Mouse (Mus musculus) hindbrain, embryonic 11.5 days (tissue): ENCODE measurements around the gene Herc3. TPM values are rescaled to one million over a fixed set of nuclear protein-coding genes. Genes with fewer than 3 reads are reported as not detected.
"Not testable (repeated sequence)": the region's sequence is repeated elsewhere in the genome, so short reads cannot be mapped to it uniquely, and the experiment has no call there.

Experiments used
- ATAC-seq: fragments of 200-750 bp; cut with Nextera tagmentation; 2 replicates; pipeline ENCODE4 v1.8.0; 2017; ENCODE audit warnings: mild to moderate bottlenecking, moderate TSS enrichment, moderate library complexity; ENCODE audit not compliant: low FRiP score
- DNase-seq: peaks from one replicate; pipeline ENCODE4 v3.0.0-alpha.2; 2015; ENCODE audit warnings: low spot score
- H3K27ac ChIP-seq: fragments of 300-500 bp; sonication (generic); 2 replicates; pipeline ENCODE4 v1.5.1; 2014; ENCODE audit warnings: mild to moderate bottlenecking, low read depth, low read length
- H3K27me3 ChIP-seq: fragments of 300-500 bp; sonication (generic); 2 replicates; pipeline ENCODE4 v1.6.1; 2014; ENCODE audit warnings: mild to moderate bottlenecking, low read length, moderate library complexity, mixed read lengths; ENCODE audit not compliant: control insufficient read depth, insufficient read depth
- H3K36me3 ChIP-seq: fragments of 300-500 bp; sonication (generic); 2 replicates; pipeline ENCODE4 v1.6.1; 2014; ENCODE audit warnings: mild to moderate bottlenecking, low read length, moderate library complexity, mixed read lengths; ENCODE audit not compliant: control insufficient read depth, insufficient read depth
- H3K4me1 ChIP-seq: fragments of 300-500 bp; sonication (generic); replicated peaks from 2 replicates; pipeline ENCODE4 v1.6.1; 2014; ENCODE audit warnings: low read length, mixed read lengths; ENCODE audit not compliant: control insufficient read depth, insufficient read depth
- H3K4me2 ChIP-seq: fragments of 300-500 bp; sonication (generic); replicated peaks from 2 replicates; pipeline ENCODE4 v1.6.1; 2014; ENCODE audit warnings: mild to moderate bottlenecking, low read depth, low read length
- H3K4me3 ChIP-seq: fragments of 300-500 bp; sonication (generic); 2 replicates; pipeline ENCODE4 v1.5.1; 2014; ENCODE audit warnings: low read depth, low read length
- H3K9ac ChIP-seq: fragments of 300-500 bp; sonication (generic); 2 replicates; pipeline ENCODE4 v1.6.1; 2014; ENCODE audit warnings: low read depth, low read length
- H3K9me3 ChIP-seq: fragments of 300-500 bp; sonication (generic); 2 replicates; pipeline ENCODE4 v1.6.1; 2016; ENCODE audit warnings: low read length; ENCODE audit not compliant: control insufficient read depth
- WGBS: fragments of 180-500 bp; shearing (Covaris S2); extraction: QIAGEN DNeasy Blood & Tissue Kit; methylation state at CpG from one replicate; pipeline ENCODE4 v1.1.7; 2014; 5-methylcytosine and 5-hydroxymethylcytosine counted together
- polyA plus RNA-seq: library from polyadenylated mRNA; unstranded; fragments of >200 nt; fragmentation: Nextera tagmentation; extraction: Ambion mirVana; gene quantifications from 2 replicates; pipeline ENCODE4 v1.2.1, GENCODE M21; 2014

Gene Herc3
- polyA plus RNA-seq, result 5.6 and 9.7 TPM in 2 replicates

DNA sequence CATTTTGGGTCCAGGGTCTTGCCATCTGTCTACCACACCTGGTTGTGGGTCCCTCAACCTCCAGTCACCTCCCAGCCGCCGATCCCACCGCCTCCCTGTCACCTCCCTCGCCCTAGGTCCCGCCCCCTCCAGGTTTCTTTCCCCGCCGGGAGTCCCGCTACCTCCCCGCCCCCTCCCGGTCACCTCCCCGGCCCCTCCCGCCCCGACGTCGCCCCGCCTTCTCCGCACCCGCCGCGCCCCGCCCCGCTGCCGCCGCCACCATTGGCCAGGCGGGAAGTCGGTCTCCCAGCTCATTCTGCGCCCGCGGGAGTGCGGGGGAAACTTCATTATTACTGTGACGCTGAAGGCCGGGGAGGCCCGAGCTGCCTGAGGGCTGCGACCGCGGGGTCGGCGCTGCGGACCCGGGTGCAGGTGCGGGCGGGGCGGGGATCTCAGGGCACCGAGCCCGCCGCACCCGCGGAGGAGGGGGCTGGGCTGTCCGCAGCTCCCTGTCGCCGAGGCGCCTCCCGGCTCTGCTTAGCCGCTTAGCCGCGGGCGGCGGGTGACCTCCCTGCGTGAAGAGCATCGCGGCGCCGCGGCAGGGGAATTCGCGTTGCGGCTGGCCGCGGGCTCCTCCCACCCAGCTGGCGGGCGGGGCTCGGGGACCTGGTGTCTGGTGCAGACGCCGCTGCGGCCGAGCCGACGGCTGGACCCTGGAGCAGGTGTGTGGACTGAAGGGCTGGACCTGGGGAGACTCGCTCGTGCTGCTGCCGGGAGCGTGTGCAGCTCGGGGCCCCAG lies at the start of gene Herc3:
TSS of gene Herc3 (plus strand) at position 234 of the 778 bp plus-strand sequence.
- WGBS, result under 1% methylated on average over 62 of the region's 83 CpGs
- H3K9ac ChIP-seq, result peak within 1 kb of the TSS; percentile 71

DNA sequence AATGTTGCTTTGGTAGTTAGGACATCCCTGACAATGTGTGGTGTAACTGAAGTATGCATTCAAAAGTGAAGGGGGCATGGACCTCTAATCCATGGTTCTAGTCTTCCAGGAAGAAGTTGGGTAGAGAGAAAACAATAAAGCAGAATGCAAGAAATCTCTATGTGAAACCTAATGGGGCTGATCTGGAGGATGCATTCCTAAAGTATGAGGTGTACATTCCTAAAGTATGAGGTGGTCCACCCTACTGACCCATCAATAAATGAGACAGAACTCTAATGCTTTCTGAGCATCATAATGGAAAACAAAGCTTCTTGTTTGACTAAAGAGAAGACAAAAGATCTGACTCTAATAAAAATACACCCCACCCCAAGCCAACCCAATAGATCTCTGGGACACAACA lies 29.9 kb upstream of the Herc3 start:
- DNase-seq, result no peak
- no peak overlapping the region for H3K4me3 ChIP-seq
- ATAC-seq, result no peak
- H3K9ac ChIP-seq, result no peak overlapping the region
- no peak overlapping the region for H3K27ac ChIP-seq
- H3K9me3 ChIP-seq, result no peaks in the 10 kb centered on the region
- H3K27me3 ChIP-seq, result no peaks in the 10 kb centered on the region
- H3K36me3 ChIP-seq, result no peaks in the 10 kb centered on the region
- no peaks in the 10 kb centered on the region for H3K4me1 ChIP-seq
- no peak overlapping the region for H3K4me2 ChIP-seq

More for the DNA sequence above, at the start of gene Herc3:
- Histone ChIP-seq H3K4me1 (no peaks in the 10 kb centered on the region), H3K9me3 (no peaks in the 10 kb centered on the region), H3K4me3 (peak within 1 kb of the TSS; percentile 72), H3K4me2 (peak within 1 kb of the TSS; percentile 83), H3K36me3 (no peaks in the 10 kb centered on the region), H3K27ac (peak within 1 kb of the TSS; percentile 78), H3K27me3 (no peaks in the 10 kb centered on the region)
- DNase-seq (peak; percentile 82), ATAC-seq (peak; percentile 91)

DNA sequence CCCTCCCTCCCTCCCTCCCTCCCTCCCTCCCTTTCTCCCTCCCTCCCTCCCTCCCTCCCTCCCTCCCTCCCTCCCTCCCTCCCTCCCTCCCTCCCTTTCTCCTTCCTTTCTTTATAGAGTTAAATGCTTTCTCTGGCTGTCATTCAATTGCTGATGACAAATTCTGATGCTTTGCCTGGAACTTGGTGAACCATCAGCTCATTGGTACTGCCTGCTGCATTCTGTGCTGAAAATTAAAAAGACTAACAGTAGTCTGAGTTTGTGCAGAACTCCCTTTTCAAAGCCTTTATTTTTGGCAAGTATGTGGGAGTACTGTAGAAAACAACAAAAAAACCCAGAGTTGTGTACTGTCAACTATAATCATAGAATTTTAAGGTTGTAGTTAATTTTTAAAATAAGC lies 16.9 kb upstream of the Herc3 start:
- H3K27ac ChIP-seq, result no peak overlapping the region
- H3K4me3 ChIP-seq, result no peak overlapping the region
- H3K27me3 ChIP-seq, result no peaks in the 10 kb centered on the region
- H3K9me3 ChIP-seq, result no peaks in the 10 kb centered on the region
- no peak overlapping the region for H3K9ac ChIP-seq
- H3K4me1 ChIP-seq, result no peaks in the 10 kb centered on the region
- no peak overlapping the region for H3K4me2 ChIP-seq
- no peak for ATAC-seq
- no peak for DNase-seq
- H3K36me3 ChIP-seq, result no peaks in the 10 kb centered on the region

DNA sequence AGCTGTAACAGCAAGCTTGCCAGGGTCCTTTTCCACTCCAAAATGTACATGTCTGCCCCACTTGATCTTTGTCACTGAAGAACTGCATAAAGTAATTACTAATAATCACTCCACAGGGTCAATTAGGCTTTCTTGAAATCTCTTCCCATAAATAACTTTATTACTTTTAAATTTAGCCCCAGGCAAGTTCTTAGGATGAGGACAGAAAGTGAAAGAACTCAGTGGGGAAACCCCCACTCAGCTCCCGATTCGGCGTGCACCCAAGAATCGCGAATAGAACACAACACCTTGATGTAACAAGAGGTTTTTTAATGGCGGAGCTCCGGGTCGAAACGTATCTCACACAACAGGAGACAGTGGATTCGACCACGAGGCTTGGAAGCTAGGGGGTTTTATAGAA lies 14.2 kb upstream of the Herc3 start:
- not testable (repeated sequence) for ATAC-seq

DNA sequence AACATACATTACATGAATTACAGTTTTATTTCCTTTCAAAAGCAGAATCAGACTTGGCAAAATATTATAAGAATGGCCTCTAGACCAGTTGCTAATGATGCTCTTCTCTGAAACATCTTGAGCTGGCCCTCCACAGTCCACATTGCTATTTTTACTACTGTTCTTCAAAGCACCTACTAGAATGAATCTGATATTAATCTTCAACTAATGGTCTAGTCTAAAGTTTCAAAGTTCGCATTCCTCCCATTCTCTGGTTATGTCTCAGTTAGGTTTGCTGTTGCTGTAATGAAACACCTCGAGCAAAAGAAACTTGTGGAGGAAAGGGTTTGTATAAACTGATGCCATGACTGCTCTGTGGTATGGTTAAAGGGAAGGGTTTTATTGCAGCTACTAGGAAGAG lies 5.6 kb upstream of the Herc3 start:
- no peaks in the 10 kb centered on the region for H3K9me3 ChIP-seq
- WGBS, result 86% methylated on average over 2 of the region's 2 CpGs
- no peak for DNase-seq
- H3K27me3 ChIP-seq, result no peaks in the 10 kb centered on the region
- no peak overlapping the region for H3K4me3 ChIP-seq
- H3K36me3 ChIP-seq, result no peaks in the 10 kb centered on the region
- H3K4me1 ChIP-seq, result no peaks in the 10 kb centered on the region
- H3K4me2 ChIP-seq, result no peak overlapping the region
- ATAC-seq, result no peak
- H3K9ac ChIP-seq, result no peak overlapping the region
- no peak overlapping the region for H3K27ac ChIP-seq

More for the DNA sequence above, 14.2 kb upstream of the Herc3 start:
- H3K4me3 ChIP-seq, H3K9me3 ChIP-seq, H3K4me2 ChIP-seq, H3K27ac ChIP-seq, DNase-seq, H3K36me3 ChIP-seq, H3K27me3 ChIP-seq, H3K9ac ChIP-seq, H3K4me1 ChIP-seq: not testable (repeated sequence)
- WGBS, result 95% methylated on average over 5 of the region's 11 CpGs

DNA sequence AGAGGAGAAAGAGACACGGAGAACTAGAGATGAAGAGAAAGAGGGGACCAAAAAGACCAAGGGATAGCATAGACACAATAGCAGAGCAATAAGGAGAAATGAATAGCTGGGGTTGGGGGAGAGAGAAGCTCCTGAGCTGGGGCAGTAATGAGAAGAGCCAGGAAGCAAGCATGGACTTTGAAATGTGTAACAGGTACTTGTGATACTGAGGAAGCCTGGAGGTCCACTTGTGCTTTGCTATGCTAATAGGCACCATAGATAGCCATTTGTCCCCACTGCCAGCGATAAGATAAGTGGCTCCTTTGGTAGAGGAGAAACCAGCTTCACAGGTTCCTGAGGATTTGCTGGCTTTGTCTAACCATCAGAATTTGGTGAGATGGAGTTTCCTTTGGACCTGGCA lies 5.2 kb upstream of the Herc3 start:
- Histone ChIP-seq H3K9ac (no peak overlapping the region), H3K27ac (no peak overlapping the region), H3K4me1 (no peaks in the 10 kb centered on the region), H3K36me3 (no peaks in the 10 kb centered on the region), H3K4me2 (no peak overlapping the region), H3K27me3 (no peaks in the 10 kb centered on the region), H3K4me3 (no peak overlapping the region), H3K9me3 (no peaks in the 10 kb centered on the region)
- WGBS, result 78% methylated on average over 2 of the region's 2 CpGs
- DNase-seq, result no peak
- no peak for ATAC-seq

DNA sequence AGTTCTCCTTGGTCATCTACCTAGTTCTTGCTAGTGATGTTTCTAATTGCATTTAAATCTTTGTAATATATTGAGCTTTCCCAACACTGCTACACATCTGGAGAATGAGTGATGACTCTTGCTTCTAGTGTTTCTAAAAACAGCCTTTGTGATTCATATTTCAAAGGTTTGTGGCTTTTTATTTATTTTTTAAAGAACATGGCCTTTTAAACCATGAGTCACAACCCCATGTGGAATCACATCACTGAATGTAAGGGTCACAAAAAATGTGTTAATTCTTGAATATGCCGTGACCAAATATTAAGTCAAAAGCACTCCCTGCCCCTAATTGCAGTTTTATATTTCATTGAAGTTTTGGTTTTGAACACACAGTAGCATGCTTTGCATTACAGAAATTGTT lies 2.7 kb upstream of the Herc3 start:
- no peaks in the 10 kb centered on the region for H3K36me3 ChIP-seq
- H3K9ac ChIP-seq, result no peak overlapping the region
- DNase-seq, result no peak
- no peak for ATAC-seq
- H3K9me3 ChIP-seq, result no peaks in the 10 kb centered on the region
- WGBS, result 85% methylated on average over 1 of the region's 1 CpGs
- H3K4me2 ChIP-seq, result no peak overlapping the region
- H3K27ac ChIP-seq, result no peak overlapping the region
- H3K4me3 ChIP-seq, result no peak overlapping the region
- H3K4me1 ChIP-seq, result no peaks in the 10 kb centered on the region
- no peaks in the 10 kb centered on the region for H3K27me3 ChIP-seq

DNA sequence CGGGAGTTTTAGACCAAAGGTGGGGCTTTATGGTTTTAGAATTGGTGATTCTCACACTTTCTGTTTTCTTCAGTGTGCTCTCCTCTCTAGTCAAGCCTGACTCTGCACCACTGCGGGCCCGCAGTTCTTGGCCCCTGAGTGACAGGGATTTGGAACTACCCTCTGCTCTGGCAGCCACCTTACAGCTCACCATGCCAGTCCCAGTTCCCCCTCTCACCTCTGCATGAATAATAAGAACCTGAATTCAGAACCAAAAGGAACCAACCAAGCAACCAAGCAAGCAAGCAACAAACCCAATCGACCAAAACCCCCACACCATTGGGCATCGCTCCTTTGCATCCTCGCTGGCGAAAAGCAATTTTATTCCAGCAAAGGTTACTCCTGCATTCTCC lies 429 bp upstream of the Herc3 start:
- no peak overlapping the region for H3K27ac ChIP-seq
- H3K9me3 ChIP-seq, result no peaks in the 10 kb centered on the region
- H3K36me3 ChIP-seq, result no peaks in the 10 kb centered on the region
- peak overlapping the region; percentile 83 for H3K4me2 ChIP-seq
- ATAC-seq (peak; percentile 50), DNase-seq (no peak)
- WGBS, result 19% methylated on average over 7 of the region's 7 CpGs
- peak overlapping the region; percentile 71; the same call in 1 of the 2 replicates for H3K9ac ChIP-seq
- no peaks in the 10 kb centered on the region for H3K4me1 ChIP-seq
- no peaks in the 10 kb centered on the region for H3K27me3 ChIP-seq
- peak overlapping the region; percentile 72 for H3K4me3 ChIP-seq

DNA sequence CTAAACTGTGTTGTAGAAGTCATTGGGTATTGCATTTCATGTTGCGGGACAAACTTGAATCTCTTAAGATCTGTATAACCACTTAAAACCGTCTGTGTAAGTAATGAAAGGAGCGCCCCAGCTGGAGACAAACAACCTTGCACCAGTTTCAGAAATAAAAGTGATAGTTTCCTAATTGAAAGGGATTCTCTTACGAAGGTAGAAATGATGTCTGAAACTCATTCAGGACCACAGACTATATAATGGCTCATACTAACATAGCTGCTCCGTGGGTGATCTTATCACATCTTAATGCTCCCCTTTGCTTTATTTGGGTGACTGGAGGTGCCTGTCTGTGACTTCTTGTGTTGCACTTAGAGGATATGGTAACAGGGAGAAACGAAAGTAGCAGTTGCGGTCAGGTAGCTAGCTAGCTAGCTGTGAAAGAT lies 1.3 kb downstream of the Herc3 start:
- Histone ChIP-seq H3K4me2 (peak overlapping the region; percentile 83; the same call in 1 of the 2 replicates), H3K27me3 (no peaks in the 10 kb centered on the region), H3K9ac (no peak overlapping the region), H3K27ac (no peak overlapping the region), H3K36me3 (no peaks in the 10 kb centered on the region), H3K4me3 (peak overlapping the region; percentile 72), H3K4me1 (no peaks in the 10 kb centered on the region), H3K9me3 (no peaks in the 10 kb centered on the region)
- 43% methylated on average over 7 of the region's 7 CpGs for WGBS
- peak; percentile 26 for DNase-seq
- ATAC-seq, result no peak
